Mouse (Mus musculus) lung, postnatal 0 days (tissue): Measurements from ENCODE around the gene Prnp.

Source experiments
- CTCF ChIP-seq: IDR thresholded peaks from 2 replicates; pipeline ENCODE4 v1.5.1; 2016; ENCODE audit warnings: antibody characterized with exemption, mild to moderate bottlenecking
- EP300 ChIP-seq: IDR thresholded peaks from 2 replicates; pipeline ENCODE4 v1.6.1; 2016; ENCODE audit warnings: antibody characterized with exemption, mild to moderate bottlenecking, control low read depth

- TF ChIP-seq CTCF: no peak
- no peak for TF ChIP-seq EP300
These were observed 66.9 kb downstream of the Prnp start for GRCm38 (mm10) chr2:131976663-131977062.
